Mouse (Mus musculus): ENCODE measurements at regions not wholly inside any gene's neighbourhood (a gene's known extent, or its start where the extent isn't known, plus 50 kb on each side); places are given as distances from the start of the nearest gene placed in this dataset.
"Not testable (repeated sequence)": the region's sequence is repeated elsewhere in the genome, so short reads cannot be mapped to it uniquely, and the experiment has no call there.

GRCm38 (mm10) chr11:16649599-16649998 is 102.4 kb upstream of the Egfr start:
- DNase-seq: no peak

DNA sequence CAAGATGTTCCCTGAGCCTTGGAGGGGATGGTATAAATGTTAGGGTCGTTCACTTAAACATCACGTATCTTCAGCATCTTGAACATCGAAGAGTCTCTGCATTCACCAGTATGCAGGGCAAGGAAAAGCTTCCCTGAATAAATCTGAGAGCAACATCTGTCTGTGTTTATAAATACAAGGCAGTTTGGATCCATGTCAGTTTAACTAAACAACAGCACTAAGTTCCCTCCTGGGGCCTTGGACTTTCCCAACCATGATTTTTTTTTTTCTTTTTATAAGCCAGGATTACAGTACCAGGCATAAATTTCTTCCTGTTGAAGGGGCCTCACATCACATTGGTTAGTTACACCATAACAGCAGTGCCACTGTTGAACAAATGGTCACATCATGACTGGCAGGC is 88.2 kb upstream of the Egfr start:
- DNase-seq: no peak

DNA sequence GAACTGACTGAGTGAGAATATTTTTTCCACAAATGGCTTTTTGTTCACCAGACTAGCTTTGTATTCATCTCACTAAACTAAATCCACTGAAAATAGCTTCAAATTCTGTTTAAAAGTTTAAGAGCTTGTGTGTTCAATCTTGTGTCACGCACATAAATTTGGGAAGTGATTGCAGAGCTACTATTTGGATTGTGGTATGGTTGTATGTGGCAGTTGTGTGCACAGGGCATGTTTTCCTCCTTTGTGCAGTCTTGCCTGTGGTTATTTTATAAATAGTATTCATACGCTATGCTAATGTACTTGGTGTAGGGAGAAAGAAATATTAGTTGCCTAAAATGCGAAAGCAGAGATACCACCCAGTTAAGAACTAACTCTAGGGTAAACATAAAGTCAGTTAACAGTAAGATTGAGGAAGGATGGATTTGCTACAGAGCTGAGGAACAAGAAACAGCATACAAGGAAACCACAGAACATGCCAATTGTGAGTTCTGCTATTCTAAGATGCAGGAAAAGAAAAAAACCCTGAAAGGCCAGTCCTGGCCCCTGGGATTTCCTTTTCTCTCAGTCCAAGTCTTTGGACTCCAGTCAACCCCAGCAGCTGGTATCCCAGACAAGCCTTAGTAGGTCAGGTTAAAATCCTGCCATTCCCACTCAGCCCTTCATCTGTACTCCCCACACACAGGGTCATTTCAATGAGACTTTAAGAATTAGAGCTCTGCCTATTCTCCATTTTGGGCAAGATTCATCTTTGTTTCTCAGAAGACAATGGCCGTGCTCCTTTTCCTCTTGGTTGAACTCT is 82.4 kb upstream of the Egfr start:
- DNase-seq: no peak

GRCm38 (mm10) chr11:16670282-16670681 is 81.7 kb upstream of the Egfr start:
- DNase-seq: no peak

GRCm38 (mm10) chr11:16675951-16676350 is 76.1 kb upstream of the Egfr start:
- not testable (repeated sequence) for DNase-seq

- no peak for DNase-seq
These were observed 68.5 kb upstream of the Egfr start for GRCm38 (mm10) chr11:16683538-16683937.

- DNase-seq: no peak
These were observed 56.4 kb upstream of the Egfr start for GRCm38 (mm10) chr11:16695596-16695995.

DNA sequence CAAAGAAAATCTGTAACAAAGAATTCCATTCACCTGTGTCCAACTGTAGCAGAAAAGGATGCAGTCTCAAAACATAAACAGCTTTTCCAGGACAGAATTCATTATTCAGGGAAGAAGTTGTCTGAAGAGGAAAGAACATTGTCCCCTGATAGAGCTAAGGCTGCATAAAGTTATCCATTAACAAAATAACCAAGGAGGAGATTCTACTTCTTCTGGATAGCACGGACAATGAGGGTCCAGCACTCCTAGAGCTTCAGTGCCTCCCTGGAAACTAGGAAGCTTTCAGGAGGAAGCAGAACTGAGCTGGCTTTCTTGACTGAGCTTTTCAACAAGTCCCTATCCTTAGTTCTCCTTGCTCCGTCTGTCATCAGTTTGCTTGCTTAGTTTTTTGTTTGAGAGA is 55.2 kb upstream of the Egfr start:
- DNase-seq: no peak

GRCm38 (mm10) chr11:16701826-16702225 is 50.2 kb upstream of the Egfr start:
- no peak for DNase-seq

All from kidney, postnatal 4 days (tissue).